Mouse (Mus musculus) embryo, embryonic 10.5 days (tissue): ENCODE results near the gene Thap8.
"Not testable (repeated sequence)": the region's sequence is repeated elsewhere in the genome, so short reads cannot be mapped to it uniquely, and the experiment has no call there.

Experiments
- DNase-seq: peaks from one replicate; pipeline ENCODE4 v3.0.0-alpha.2; 2015; ENCODE audit warnings: low spot score

Thap8 gene

DNA sequence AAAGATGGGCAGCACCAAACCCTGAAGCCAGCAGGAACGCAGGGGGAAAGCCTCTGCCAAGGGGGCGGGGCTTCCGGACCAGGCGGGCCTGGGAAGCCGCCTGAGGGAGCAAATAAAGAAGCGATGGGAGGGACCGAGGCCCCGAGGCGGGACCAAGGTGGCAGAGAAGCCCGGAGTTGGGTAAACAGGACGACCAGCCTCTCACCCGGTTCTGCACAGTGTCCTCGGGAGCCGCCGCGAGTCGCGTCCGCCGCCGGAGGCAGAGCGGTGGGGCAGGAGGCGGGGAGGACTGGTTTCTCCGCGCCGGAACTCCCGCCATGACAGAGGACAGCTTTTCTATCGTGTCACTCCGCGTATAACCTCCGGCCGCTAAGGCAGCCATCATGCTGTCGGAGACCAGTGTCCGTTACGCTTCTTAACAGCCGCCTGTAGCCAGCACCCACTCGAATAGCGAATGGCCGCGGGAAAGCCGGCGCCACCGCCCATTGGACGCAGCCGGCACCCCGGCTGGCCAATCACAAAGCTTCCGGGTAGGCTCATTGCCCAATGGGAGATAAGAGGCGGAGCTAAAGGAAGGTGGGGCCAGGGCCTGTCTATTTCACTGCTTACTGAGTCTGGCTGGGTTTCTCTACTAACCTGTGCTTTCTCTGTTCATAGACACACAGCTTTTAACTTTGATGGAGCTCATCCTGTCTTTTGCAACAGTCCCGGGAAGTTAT, at the start of gene Thap8, which contains the start of gene Wdr62:
Gene Thap8 (plus strand): TSS at position 144 of the 719 bp plus-strand sequence.
Gene Wdr62 (minus strand): TSS at position 469 of the 719 bp plus-strand sequence.
- peak; percentile 97 for DNase-seq

DNA sequence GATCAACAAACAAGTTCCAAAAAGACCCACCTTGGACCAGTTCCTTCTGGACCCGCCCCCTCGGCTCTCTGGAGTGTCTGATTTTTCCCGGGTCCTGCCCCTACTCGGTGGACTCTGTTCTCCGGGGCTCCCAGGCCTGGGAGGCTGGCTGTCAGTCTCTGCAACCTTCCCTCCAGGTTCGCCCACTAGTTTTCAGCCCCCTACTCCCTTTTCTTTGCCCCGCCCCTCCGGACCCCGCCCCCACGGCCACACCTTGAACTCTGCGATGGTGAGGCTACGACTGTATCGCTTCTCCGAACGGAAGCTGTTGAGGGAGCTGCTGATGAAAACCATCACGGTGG, 48.6 kb upstream of the Thap8 start:
- no peak for DNase-seq

DNA sequence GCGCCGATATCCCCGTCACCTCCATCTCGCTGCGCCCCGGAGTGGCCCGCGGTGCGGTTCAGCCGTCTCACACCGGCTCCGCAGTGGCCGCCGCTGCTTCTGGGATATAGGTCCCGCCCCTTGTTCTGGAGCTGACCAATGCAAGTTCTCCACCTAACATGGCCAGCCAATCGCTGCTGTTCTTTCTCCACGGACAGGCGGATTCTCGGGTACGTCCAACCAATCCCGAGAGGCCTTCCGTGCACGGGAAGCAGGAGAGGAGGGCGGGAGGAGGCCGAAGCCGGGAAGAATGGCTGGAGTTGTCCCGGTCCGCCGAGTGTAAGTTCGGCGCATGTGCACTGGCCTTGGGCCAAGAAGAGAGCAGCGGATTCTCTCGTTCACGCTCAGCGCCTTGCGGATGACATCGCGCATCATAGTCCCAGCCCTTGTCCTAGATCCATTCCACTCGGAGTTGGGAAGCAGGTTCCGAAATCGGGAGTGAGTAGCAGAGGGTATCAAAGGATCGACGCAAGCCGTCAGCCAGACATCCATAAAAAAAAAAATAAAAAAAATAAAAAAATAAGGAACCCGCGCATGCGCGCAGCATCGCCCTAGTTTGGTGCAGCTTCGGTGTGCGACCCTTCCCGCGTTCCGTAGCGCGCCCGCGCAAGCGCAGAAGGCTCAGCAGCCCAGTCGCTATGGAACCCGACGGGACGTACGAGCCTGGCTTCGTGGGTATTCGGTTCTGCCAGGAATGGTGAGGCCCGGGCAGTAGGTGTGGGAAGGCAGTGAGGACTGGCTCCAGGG, 48.0 kb upstream of the Thap8 start, which contains the start of the genes Polr2i and Tbcb:
Gene Polr2i (plus strand): TSS at position 280 of the 786 bp plus-strand sequence.
Gene Tbcb (minus strand): TSS at position 604 of the 786 bp plus-strand sequence.
- DNase-seq = peak; percentile 98

DNA sequence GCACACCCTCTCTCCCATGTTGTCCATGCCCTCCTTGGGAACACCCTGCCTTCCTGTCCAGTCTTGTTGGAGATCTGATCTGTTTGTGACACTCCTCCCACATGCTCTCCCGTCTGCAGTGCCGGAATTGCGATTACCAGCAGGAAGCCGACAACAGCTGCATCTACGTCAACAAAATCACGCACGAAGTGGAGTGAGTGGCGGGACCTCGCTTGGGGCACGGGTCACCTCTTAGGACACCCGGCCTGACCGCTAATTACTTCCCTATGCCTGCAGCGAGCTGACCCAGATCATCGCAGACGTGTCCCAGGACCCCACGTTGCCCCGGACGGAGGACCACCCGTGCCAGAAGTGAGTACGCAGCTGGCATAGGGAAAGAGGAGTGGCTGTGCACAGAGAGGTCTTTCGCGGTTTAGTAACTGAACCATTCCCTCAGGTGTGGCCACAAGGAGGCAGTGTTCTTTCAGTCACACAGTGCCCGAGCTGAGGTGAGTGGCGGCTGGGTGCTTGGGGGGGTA, 47.2 kb upstream of the Thap8 start:
- DNase-seq = peak; percentile 79

DNA sequence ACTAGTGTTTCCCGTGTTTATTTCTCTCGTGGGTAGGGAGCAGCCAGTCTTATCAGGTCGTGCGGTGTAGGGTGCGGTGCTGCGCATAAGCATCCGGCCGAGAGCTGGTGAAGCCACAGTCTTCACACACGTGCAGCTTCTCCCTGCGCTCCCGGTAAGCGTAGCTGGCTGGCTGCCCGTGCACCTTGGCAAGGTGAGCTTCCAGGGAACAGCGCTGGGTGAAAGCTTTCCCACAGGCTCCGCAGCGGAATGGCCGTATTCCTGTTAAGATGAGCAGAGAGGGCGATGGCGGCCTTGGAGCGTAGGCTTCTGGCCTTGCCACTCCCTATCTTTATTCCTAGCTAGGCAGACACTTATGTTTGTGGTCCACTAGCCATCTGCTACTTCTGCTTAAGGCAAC, 46.5 kb upstream of the Thap8 start:
- no peak for DNase-seq

DNA sequence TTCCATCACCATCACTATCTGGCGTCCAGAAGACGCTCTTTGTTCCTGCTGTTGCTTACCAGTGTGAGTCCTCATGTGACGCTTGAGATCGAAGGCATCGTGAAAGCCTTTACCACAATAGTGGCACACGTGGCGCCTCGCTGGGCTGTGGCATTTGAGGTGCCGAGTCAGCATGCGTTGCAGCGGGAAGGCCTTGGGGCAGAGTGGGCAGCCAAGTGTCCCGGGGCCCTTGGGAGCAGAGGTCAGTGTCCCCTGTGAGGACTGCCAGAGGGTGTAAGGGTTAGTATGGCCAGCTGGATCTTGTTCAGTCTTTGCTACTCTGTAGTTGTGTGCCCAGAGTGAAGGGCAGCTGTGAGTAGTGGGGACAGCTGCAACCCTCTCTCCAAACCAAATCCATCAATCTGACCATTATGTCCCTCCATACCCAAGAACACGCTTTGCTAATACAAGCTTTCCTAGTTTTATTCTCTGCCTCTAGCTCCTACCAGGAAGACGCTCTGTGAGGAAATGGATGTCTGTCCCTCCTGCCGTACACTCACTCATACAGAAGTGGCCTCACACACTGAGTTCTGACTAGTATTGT, 45.5 kb upstream of the Thap8 start:
- DNase-seq = no peak

DNA sequence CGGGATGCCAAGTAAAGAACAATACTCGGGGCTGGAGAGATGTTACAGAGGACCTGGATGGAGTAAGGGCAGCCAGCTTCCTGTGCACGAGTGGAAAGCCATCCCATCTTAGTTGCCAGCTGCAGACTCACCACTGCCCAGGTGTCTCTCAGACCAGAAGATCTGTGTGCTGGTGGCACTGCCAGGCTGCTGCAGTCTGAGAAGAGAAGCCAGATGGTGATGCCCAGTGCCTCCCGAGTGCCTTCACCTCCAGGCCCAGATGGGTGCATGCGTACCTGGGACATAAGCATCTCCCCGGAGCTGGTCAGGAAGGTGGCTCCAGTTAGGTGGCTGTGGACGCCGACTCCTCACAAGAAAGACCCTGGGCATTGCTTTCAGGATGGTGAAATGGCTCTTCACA, 44.8 kb upstream of the Thap8 start:
- DNase-seq = no peak

DNA sequence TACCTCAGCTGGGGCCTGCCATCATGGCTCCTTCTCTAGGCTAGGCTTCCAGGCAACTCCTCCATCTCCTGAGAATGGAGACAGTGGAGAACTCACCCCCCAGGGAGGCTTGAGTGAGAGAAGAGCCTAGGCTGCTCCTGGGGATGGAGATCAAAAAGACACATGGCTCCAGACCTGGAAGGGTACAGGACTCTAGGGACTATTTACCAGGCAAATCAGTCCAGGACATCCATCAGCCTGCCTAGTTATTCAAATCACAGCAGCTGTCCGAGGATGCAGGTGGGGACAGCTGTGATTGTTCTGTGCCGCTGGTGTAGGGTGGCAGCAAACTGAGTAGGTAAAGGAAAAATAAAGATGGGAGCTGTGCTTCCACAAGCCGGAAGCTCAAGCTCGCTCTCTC, 44.3 kb upstream of the Thap8 start, which contains the start of gene Ovol3:
Gene Ovol3 (minus strand): TSS at position 101 of the 400 bp plus-strand sequence.
- no peak for DNase-seq

DNA sequence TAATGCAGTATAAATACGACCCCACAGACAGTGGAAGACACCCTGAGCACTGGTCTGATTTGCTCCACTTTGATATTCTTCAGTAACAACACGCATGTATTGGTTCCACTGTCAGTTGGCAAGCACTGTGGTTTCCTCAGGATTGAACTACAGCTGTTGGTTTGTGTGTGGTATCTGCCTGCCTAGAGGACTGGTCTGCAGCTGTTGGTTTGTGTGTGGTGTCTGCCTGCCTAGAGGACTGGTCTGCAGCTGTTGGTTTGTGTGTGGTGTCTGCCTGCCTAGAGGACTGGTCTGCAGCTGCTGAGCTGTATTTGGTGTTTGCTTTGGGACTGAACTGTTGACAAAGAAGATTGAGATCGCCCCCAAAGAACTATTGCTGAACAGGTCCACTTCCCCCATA, 42.5 kb upstream of the Thap8 start:
- DNase-seq = not testable (repeated sequence)

DNA sequence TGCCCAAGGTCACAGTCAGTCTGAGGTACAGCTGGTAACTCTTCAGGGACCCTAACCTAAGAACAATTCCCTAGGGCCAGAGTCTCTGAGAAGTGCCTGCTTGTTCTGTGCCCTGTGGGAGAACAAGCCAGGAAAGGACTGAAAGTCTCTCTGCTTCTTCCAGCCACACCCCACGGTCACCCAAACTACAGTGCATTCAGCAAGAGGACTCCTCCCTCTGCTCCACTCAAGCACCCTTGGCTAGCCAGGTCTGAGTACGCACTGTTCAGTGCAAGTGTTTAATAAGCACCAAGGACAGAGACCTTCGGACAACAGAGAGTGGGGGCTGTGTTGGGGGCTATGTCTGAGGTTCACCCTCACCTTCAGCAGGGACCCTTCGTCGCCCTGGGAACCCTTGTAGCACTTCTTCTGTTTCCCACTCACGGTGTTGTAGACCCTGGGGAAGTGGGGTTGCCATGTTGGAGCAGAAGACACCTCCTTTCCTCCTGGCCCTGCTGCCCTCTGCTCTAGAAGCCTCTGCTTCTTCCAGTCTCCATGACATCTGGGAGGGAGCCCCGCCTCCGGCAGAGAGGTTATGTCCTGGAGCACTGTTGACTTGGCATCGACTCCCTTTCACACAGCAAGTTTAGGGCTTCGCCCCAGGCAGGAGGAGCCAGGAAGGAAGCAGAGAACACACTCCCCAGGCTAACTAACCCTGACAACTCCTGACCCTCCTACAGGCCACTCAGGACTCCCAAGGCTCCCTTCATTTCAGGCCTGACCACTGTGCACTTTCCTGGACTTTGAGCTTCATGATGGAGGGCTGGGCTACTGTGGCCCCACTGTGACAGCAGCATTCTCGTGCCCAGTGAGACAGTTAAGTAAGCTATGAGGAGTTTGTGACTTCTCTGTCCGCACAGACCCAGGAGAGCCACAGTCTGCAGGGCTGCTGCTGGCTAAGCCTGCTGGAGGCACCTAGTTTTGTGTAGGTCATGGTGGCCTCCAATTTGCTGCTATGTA, 27.6 kb upstream of the Thap8 start:
- DNase-seq = no peak

DNA sequence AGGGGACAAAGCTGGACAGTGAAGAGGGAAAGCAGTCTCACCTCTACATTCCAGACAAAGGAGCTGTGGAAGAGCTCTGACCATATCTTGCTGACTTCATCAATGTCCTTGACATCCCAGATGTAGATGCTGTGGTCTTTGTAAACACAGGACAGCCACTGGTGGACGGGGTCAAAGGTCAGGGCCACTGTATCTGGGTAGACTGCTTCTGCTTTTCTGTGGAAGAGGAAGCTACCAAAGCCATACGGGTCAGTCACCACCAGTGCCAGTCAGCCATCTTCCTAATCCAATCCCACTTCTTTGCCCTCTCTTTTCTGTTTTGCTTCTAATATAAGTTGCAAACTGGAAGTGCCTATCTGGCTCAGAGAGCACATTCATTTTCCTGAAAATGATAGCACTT, 14.9 kb upstream of the Thap8 start:
- no peak for DNase-seq

DNA sequence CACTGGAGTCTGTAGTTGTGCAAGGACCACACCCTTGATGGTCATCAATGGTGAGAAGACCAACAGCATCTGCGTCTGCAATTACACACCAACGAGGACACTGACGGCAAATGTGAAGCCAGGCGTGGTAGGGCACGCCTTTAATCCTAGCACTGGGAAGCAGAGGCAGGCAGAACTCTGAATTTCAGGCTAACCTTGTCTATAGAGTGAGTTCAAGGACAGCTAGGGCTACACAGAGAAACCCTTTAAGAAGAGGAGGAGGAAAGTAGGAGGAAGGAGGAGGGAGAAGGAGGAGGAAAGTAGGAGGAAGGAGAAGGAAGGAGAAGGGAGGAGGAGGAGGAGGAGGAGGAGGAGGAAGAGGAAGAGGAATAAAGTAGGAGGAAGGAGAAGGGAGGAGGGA, 14.4 kb upstream of the Thap8 start:
- DNase-seq = no peak

DNA sequence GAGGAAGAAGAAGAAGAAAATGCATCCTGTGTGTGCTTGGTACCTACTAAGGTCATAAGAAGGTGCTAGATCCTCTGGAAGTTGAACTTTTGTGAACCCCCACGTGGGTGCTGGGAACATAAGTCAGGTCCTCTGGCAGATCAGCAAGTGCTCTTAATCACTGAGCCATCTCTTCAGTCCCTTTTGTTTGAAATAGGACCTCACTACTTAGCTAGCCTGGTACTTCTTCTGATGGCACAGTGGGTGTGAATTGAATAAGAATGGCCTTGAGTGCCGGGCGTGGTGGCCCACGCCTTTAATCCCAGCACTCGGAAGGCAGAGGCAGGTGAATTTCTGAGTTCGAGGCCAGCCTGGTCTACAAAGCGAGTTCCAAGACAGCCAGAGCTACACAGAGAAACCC, 14.0 kb upstream of the Thap8 start:
- no peak for DNase-seq

DNA sequence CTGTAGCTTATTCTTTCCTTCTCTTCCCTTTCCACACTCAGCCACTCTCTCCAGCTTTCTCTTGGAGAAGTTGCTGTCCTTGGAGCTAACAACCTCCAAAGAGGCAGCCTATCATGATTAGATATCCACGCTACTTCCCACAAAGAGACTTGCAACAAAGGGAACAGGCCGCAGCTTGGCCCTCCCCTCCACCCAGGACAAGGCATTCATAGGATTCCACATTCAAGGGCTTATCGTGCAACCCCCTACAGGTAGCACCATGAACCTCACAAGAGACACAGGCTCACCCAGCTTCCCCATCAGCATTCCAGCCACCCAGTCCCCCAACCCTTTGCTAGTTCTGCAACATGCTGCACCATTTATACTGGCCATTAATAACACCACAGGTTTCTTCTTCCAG, 13.1 kb upstream of the Thap8 start:
- no peak for DNase-seq

DNA sequence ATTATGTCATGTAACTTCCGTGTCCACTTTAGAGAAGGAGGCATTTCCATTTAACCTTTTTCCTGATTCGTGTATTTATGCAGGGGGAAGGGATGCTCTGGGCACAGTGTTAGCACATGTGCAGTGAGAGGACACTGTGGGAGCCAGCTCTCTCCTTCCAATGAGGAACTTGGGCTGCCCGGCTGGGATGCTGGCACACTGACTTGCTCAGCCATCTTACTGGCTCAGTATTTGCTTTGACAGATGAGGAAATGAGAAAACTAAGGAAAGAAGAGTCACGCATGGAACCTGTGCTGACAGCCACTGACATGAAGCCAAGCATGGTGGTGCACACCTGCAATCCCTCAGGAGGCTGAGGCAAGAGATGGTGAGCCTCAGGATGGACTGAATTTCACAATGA, 10.3 kb upstream of the Thap8 start:
- DNase-seq = no peak

DNA sequence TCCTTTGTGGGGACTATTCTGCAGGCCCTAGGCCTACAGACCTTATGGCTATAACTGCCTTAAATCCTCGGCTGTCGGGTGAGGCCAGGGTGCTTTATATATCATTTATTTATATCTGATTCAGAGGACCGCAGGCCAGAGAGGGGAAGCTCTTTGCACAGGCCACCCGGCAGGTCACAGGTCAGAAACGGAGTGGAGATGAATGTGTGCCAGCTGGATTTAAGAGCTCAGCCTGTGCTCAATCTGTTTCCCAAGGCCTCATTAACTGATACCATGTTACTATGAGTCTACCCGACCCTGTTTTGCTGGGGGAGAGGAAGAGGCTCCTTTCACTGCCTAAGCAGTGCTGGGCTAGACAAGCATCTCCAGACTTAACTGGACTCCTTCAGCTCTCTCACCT, 5.5 kb upstream of the Thap8 start:
- no peak for DNase-seq

DNA sequence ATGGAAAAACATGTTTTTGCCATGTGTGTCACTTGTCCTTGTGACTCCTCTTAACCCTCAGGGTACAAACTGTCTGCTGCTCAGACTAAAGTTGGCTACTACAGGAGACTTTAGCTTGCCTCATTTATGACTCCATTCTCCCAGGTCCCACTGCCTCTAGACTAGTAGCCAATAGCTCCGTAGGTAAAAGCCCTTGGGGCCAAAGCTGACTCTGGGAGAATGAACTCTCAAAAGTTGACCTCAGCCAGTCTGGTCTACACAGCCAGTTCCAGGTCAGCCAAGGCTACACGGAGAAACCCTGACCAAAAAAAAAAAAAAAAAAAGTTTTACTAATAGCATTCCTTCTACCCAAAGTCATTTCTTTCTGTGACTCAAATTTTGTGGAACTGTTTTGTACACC, 983 bp upstream of the Thap8 start:
- DNase-seq = no peak

DNA sequence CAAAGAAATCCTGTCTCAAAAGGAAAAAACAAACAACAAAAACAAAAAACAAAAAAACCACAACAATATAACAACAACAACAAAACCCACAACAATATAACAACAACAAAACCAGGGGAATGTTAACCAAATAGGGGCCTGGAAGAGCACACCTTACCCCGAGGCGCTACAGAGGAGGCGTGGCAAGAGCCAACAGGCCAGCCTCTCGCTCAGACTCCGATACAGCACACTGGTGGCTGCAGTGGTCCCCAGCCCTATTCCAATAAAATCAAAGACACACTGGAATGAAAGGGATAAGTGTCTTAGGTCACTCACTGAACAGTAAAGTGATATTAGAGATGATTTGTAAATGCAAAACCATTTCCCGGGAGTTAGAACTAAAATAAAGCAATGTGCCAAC, 358 bp upstream of the Thap8 start:
- DNase-seq = peak; percentile 64

DNA sequence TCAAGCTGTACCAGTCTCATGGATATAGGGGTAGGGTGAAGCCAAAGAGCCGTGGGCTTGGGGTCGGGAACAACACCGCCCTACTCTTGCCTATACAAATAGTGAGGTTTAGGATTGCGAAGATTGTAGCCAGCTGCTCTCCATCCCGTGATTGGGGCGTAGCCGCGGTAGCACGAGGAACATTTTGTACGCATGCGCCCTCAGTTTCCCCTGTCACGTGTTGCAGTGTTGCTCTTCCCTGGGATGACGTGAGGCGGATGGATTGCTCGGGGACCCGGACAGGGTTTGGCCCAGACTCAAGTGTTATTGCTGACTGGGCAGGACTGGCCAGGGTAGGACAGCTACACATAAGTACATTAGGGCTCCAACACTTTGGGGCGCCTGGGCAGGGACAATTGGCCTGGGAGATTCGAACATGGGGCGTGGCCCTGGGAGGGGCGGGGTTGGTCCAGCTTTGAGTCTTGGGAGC, 810 bp downstream of the Thap8 start:
- DNase-seq = peak; percentile 93

DNA sequence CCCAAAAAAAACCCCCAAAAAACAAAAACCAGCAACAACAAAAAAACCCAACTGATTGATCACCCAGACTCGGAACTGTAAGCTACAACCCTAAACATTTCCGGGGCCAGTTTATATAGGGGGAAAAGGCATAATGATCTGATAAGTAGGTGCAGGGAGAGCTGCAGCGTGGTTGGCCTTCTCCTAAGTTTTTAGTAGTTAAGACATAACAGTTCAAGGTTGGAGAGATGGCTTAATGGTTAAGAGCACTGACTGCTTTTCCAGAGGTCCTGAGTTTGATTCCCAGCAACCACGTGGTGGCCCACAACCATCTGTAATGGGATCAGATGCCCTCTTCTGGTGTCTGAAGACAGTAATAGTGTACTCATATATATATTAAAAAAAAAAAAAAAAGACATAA, 1.6 kb downstream of the Thap8 start:
- DNase-seq = no peak

DNA sequence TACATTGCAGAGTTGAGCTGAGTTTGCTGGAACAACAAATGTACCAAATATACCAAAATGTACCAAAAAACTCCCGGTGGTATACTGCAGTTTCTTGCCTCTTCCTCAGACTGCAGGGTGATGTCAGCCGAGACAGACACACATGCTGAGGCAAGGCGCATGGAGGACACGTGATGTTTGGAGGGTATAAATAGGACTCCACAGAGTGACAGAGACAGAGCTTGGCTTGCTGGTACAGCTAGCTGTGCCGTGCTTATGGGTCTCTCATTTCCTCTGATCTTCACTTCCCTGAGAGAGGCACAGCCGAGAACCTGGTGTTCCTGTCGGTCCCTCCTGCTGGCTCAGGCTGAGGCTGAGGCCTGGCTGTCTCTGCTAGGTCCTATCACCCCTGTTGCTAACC, 2.8 kb downstream of the Thap8 start:
- DNase-seq = no peak
